Mouse (Mus musculus) bone marrow macrophage, adult 2 months (primary cell): ENCODE data around the gene Ptk6.

Source experiments
- CTCF ChIP-seq: IDR thresholded peaks from 2 replicates; pipeline ENCODE4 v1.5.1; 2012; ENCODE audit warnings: low read depth, mild to moderate bottlenecking, low read length, moderate library complexity
- POLR2A ChIP-seq: IDR thresholded peaks from 2 replicates; pipeline ENCODE4 v1.6.1; 2012; ENCODE audit warnings: mild to moderate bottlenecking, low read depth, low read length, borderline replicate concordance

DNA sequence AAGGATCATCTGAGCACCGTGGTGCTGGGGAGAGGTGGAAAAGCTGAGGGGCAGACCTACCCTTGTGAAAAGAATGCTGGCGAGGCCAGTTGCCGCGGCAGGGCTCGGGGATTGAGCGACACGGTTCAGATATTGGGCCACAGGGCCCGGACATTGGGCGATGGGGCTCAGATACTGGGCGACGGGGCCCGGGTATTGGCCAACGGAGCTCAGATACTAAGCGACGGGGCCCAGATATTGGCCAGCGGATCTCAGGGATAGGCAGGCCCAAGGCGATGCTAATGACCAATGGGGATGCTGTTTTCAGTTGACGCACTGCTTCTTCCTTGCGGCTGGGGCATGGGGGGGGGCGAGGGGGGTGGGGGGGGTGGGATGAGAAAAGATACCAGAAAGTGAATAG, 28.6 kb upstream of the Ptk6 start:
- TF ChIP-seq CTCF (no peak), POLR2A (no peak)
